Mouse (Mus musculus) adrenal gland, postnatal 4 days (tissue): ENCODE data around the gene Nup188. TPM values are rescaled to one million over a fixed set of nuclear protein-coding genes. Genes with fewer than 3 reads are reported as not detected.

Experiments
- DNase-seq, 2 experiments: peaks; one replicate each; pipeline ENCODE4 v3.0.0; 2021 to 2022; ENCODE audit warnings: low spot score in 2 of 2, mixed read lengths in 2 of 2
- total RNA-seq, 2 experiments: library from RNA; stranded (reverse); gene quantifications; 2 replicates each; pipeline ENCODE4 v1.2.3; 2021

The Nup188 gene
- total RNA-seq, 2 experiments from 2014 or later, result 46.9 TPM

DNA sequence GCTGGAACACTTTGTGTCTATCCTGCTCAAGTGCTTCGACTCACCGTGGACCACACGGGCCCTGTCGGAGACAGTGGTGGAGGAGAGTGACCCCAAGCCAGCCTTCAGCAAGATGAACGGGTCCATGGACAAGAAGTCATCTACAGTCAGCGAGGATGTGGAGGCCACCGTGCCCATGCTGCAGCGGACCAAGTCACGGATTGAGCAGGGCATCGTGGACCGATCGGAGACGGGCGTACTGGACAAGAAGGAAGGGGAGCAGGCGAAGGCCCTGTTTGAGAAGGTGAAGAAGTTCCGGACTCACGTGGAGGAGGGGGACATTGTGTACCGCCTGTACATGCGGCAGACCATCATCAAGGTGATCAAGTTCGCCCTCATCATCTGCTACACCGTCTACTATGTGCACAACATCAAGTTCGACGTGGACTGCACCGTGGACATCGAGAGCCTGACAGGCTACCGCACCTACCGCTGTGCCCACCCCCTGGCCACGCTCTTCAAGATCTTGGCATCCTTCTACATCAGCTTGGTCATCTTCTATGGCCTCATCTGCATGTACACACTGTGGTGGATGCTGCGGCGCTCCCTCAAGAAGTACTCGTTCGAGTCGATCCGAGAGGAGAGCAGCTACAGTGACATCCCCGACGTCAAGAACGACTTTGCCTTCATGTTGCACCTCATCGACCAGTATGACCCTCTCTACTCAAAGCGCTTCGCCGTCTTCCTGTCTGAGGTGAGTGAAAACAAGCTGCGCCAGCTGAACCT lies 30.4 kb upstream of the Nup188 start:
- no peak for DNase-seq

DNA sequence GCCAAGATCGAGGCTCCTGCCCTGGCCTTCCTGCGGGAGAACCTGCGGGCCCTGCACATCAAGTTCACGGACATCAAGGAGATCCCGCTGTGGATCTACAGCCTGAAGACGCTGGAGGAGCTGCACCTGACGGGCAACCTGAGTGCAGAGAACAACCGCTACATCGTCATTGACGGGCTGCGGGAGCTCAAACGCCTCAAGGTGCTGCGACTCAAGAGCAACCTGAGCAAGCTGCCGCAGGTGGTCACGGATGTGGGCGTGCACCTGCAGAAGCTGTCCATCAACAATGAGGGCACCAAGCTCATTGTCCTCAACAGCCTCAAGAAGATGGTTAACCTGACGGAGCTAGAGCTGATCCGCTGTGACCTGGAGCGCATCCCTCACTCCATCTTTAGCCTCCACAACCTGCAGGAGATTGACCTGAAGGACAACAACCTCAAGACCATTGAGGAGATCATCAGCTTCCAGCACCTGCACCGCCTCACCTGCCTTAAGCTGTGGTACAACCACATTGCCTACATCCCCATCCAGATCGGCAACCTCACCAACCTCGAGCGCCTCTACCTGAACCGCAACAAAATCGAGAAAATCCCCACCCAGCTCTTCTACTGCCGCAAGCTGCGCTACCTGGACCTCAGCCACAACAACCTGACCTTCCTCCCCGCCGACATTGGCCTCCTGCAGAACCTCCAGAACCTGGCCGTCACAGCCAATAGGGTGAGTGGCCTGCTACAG lies 29.4 kb upstream of the Nup188 start:
- no peak for DNase-seq

DNA sequence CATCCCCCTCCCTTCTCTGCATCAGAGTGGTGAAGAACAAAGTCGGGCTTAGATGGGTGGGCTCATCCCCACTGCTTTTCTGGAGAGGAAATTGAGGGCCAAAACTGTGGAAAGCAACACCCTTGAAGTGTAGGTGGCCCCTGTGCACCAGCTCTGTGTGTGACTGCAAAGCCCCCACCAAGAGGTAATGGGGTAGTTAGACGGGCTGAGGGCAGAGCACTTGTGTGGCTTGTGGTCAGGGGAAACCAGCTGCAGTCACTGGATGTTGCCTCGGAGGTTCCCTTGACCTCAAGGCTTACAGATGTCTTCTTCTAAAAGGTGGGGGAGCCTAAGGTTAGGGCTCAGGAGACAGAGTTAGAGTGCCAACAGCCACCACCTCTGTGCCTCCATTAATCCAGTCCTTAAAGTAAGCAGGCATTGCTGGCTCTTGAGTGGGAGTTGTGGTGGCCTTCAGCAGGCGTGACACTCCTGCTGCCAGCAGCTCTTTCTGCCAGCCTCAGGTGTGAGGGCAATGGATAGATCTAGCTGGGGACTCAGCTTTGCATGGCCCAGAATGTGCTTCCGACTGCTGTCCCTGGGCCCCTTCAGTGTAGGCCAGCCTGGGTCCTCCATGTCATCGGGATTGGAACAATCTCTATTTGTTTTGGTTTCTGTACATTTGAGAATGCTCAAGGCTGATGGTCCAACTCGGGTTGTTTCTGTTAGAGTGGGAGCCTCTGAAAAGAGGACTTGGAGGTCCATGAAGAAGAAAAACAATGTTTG lies 28.3 kb upstream of the Nup188 start:
- DNase-seq, result no peak

DNA sequence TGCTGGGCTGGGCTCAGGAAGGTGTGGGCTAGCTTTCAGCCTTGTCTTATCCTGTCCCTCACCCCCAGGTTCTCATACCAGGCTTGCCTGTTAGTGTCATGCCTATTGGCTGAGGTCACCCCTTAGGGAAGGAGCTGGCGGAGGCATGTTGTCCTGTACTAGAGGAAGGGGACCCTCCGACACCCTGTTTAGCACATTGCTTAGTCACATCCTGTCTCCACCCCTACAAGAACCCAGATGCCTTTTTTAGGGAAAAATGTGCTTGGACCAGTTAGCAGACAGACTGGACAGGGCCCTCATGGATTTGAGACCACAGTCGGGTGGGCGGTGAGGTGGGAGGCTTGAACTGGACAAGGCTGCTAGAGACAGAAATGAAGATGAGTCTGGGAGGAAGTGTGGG lies 27.6 kb upstream of the Nup188 start:
- DNase-seq, result no peak

DNA sequence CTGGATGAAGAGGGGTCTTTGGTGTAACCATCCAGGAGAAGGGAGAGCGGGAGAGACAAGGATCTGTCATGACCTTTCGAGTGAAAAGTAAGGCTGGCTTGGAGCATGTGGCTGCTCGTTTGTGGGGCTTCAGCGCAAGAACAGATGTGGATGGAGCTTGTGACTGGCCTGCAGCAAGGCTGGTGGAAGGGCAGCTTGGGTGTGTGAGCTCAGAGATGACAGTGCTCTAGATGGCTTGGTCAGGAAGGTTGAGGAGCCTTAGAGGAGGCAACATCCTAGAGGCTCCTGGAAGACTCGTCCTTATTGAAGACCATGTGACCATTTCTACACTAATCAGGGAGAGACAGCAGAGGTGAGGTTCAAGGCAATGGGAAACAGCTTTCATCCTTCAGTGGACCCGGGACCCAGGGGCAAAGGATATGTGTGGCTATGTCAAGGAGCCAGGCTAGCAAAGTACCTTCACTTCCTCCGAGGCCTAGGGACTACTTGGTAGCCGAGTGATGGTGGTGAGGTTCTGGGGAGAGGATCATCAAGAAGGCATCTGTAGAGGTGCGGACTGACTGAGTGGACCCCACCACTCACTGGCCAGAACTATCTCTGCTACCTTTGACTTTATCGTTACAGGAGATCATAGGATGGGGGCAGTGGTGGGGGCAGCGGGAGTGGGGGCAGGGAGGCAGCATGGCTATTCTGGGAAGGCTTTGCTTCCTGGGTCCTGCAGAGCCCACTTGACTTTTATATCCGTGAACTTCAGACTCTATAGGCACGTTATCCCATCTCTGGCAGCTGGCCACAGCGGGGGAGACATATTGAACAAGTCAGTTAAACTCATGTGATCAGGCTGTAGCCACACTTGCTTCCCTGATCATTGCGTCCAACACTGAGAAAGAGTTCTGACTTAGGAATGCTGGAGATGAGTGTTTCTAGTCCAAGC lies 26.8 kb upstream of the Nup188 start:
- no peak for DNase-seq

DNA sequence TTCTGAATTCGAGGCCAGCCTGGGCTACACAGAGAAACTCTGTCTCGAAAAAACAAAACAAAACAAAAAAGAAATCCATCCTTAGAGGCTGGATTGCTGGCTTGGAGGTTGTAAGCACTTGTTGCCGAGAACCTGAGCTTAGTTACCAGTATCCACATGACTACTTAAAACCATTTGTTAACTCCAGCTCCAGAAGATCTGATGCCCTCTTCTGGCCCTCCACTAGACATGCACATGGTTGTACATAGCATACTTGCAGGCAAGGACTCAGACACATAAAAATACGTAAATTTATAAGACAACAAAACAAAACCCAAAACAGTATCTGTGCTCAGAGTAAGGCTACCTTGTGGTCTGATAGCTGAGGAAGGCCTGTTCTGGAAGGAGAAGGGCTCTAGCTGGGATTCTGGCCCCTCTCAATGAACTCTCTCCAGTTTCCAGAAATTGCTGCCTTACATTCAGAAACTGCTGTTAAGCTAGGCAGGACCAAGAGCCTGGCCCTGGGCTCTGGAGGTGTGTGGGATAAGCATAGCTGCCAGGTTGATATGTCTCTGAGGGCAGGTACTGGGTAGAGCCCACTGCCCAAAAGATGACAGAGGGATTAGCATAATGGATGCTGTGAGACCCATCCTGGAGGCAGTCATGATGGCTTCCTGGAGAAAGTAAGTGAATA lies 25.0 kb upstream of the Nup188 start:
- DNase-seq, result no peak

DNA sequence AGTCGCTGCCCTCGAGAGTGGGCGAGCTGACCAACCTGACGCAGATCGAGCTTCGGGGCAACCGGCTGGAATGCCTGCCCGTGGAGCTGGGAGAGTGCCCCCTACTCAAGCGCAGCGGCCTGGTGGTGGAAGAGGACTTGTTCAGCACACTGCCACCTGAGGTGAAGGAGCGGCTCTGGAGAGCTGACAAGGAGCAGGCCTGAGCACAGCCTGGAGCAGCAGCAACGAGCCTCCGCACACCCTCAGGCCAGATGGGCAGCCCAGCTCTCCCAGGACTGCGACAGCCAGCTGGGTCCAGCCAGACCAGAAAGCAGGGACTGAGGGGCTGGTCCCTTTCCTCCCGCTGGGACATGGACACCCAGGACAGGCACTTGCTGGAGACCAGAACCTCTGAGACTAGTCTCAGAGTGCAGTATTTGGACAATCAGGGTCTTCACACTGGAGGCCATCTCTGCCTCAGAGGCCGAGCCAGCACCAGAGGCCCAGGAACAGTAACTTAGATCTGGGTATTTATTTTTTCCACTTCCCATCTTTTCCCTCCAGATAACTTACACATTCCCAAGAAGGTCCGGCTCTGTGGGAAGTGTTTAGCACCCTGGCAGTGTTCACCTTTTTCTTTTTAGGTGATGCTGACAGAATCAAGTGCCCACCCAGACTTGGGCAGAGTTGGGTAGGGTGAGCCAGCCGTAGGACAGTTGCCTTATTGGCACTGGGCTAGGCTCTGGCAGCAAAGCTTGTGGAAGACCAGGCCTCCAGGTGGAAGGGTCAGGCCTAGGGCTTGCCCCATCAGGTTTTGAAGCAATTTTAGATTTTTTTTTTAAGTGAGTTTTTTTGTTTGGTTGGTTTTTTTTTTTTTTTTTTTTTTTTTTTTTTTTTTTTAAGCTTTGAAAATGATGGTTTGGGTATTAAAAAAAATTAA lies 24.0 kb upstream of the Nup188 start:
- DNase-seq, result no peak

DNA sequence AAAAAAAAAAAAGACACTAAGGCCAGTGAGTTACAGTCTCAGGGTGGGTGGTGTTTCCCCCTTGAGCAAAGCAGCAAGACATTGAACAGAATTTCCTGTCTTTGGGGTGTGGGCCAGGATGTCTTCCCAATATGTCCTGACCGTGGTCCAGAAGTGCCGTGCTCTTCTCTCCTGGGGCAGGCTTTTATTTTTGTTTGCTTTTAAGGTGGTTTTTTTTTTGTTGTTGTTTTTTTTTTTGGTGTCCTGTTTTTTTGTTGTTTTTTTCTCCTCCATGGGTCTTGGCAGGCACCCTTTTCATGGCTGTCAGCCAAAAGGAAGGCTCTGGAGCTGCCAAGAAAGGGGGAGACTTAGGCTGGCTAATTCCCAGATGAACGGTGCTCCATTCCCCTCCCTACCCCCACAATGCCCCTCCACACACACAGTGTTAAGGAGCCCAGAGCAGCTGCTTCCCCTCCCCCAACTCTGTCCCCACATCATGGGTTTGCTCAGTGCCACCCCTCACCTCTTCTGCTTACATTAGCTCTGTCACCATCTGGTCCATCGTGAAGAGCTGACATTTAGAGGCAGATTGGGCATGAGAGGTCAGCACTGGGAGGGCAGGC lies 23.3 kb upstream of the Nup188 start:
- no peak for DNase-seq

DNA sequence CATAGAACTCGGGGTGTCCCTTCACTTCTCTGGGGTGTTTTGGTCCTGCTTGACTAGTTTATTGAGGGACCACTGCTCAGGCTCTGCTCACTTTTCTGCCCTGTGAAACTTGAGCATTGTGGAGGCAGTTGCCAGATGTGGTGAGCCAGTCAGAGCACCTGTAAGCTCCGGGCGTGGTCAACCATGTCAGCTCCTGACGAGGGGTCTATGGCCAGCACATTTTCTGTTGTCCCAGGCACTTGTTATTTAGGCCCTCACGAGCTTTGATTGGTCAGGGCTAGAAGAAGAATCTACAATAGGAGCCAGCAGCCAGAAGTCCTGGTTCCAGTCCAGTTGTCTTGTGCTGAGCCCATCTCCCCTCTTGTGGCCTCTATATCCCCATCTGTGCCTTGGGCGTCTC lies 22.4 kb upstream of the Nup188 start:
- DNase-seq, result no peak

DNA sequence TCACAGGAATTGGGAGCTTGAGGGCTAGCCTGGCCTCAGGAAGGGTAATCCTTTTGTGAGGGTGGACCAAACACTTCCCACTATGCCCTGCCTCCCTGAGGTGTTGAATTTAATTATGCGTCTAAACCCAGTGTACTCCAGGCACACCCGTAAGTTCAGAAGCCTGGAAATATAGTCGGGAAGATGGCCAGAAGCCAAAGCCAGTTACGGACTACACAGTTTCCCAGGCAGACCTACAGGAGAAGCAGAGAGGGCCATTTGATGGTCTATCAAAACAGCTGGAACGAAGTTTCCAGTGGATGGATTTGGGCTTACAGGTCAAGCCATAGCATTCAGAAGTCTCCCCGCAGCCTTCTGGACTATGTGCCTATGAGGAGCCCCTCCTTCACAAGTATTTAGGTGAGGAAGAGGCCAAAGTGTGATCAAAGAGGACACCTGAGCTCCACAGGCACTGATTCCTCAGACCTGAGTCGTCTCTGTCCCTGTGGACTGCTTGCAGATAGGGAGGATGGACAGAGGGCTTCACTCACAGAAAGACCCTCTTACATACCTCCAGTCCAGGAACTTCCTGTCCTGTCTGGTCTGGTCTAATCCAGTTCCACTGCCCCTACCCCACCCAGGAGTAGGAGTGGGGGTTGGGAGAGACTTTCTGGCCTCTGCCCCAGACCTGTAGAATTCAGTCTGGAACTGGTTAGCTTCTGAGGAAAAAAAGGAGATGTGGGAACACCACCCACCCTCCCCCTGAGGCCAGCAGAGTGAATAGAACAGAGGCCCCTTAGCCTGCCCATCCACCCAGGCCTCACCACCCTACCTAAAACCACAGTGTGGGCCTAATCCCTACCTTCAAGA lies 21.3 kb upstream of the Nup188 start:
- no peak for DNase-seq

DNA sequence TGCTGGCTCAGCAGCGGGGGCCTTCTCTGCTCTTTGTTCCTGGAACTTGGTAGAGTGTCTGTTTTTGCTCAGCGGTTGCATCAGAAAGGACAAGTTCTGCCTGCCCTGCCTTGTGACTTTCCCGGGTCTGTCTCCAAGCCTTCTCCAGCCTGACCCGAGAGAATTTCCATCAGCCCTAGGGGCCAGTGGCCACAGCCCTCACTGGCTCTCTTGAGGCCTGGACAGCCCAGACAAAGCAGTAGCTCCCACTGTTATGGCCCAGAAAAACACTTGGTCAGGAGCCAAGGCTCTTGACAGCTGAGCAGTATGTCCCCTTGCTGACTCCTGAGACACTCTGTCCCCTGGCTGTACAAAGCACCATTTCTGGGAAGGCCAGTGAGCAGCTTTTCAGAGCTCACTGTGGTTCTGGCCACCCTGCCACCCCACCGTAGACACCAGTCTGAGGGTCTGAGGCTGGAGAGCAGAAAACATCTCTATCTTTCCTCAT lies 20.4 kb upstream of the Nup188 start, which contains the start of gene Phyhd1:
TSS of gene Phyhd1 (plus strand) at position 437 of the 487 bp plus-strand sequence.
- no peak for DNase-seq

DNA sequence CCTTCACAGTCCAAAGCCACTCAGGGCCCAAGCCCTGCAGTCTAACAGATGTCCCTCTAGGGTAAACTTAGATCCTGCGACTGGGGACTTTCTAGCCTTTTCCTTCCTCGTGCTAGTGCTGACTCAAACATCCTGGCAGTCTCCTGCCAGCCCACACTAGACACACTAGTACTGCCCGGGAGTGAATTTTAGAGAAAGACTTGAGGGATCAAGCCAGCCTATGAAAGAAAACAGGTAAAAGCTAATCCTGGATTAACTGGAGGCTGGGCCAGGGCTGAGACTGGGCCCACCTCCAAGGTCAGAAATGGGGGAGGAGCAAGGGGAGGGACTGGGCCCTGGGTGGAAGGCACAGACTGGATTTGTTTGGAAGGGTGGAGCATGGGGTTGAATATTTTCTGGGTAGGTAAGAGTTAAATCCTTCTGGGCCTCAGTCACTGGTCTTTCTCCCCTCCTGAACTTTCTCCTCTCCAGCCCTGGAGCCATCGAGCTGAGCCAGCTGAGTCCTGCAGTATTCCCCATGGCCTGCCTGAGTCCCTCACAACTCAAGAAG lies 19.7 kb upstream of the Nup188 start:
- no peak for DNase-seq

DNA sequence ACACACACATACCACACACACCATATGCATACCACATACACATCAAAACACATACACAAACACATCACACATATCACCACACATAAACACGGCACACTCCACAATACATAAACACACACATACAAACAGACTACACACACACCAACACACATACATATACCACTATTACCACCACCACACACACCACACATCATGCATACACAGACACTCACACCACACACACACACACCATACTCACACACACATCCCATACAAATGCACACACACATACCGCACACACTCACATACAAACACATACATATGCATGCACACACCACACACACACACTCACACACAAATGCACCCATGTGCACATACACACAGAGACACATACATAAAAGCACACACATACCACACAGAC lies 18.7 kb upstream of the Nup188 start:
- DNase-seq, result no peak

DNA sequence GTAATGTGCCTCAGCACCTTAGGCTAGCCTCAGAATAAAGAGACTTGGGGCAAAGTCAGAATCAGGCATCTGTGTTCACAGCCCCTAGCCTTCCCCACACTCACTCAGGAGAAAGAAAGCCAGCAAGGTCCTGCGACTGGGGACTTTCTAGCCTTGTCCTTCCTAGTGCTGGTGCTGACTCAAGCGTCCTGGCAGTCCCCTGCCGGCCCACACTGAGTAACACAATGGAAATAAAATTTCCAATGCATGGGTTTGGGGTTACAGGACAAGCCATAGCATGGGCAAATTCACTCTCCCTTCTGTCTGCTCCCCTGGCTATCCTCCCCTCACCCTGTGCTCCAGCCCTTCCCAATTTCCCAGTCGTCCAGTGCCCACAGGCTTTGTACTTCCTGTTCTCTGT lies 17.8 kb upstream of the Nup188 start:
- DNase-seq, result no peak

DNA sequence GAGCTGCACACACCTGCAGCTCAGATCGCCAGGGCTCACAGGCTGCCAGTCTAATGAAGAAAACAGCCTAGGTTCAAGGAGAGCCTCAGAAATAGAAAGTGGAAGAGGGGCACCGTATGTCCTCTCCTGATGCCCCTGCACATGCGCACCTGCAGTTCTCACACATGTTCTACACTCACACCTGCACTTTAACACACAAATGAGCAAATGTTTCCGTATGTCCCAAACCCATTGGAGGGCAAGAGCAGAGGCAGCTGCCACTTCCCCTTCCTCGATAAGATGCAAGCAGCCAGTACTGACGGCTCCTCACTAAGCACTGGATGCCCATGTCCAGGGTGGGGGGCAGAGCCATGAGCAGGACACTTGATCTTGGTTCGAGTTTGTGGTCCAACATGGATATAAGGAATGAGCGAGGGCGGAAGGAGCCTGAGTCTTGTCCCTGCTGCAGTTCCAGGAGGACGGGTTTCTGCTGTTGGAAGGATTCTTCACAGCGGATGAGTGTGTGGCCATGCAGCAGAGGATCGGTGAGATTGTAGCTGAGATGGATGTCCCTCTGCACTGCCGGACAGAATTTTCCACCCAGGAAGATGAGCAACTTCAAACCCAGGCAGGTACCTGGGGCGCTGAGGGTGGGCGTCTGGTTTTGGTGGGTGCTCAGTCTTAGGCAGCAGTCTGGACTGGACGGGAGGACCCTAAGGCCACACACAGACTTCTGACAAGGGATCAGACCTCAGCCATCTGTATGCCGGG lies 16.8 kb upstream of the Nup188 start:
- DNase-seq, result no peak

DNA sequence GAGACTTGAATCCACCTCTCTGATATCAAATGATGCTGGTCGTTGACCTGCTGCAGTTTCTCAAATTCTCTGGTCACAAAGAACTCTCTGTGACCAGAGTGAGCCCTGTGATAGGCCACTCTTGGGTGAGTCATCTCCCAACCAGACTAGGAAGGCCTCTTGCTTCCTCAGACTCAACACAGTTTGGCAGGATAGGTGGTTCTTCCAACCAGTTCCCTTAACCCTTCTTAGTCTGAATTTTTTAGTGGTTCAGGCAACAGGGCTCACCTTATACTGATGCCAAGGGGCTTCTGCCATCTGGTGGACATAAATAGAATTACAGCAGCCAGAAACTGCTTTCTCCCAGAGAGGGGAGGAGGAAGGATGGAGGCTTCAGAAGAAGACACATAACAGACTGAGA lies 16.1 kb upstream of the Nup188 start:
- DNase-seq, result no peak

DNA sequence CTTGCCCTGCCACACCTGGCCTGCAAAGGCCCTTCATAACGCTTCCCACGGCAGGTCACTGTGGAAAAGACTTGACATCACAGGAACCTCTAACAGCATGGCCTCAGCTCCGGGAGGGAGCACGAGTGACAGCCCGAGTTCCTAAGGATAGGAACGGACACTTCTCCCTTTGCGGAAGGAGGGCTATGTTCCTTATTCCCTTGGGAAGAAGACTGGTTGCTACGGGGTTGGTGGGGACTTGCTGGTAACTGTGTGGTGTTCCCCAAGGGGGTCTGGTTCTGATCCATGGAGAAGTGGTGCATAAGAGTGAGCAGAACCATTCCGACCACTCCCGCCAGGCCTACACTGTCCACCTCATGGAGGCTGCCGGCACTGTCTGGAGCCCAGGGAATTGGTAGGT lies 5.5 kb upstream of the Nup188 start, which contains the start of gene Gm28038:
TSS of gene Gm28038 (plus strand) at position 301 of the 400 bp plus-strand sequence.
- no peak for DNase-seq
